Mouse (Mus musculus) left cerebral cortex, postnatal 10 days (tissue): ENCODE results near the gene Enpep. TPM values are rescaled to one million over a fixed set of nuclear protein-coding genes. Genes with fewer than 3 reads are reported as not detected.
A peak's percentile ranks its signal among the peaks of the same experiment; 100 is the strongest.

Experiments
- DNase-seq, 2 experiments: peaks; one replicate each; pipeline ENCODE4 v3.0.0; 2021 to 2022; ENCODE audit warnings: low spot score in 2 of 2, mixed read lengths in 1 of 2; ENCODE audit errors: extremely low spot score in 1 of 2
- intact Hi-C: fragments of 180-260 bp; cut with DNase I; formaldehyde crosslinking; loops from one replicate; pipeline ENCODE4 v1.15.1; 2025
- total RNA-seq, 2 experiments: library from RNA; stranded (reverse); gene quantifications; 2 replicates each; pipeline ENCODE4 v1.2.3; 2021

Gene Enpep
- total RNA-seq, 2 experiments from 2014 or later: 1.3 to 2.3 TPM

DNA sequence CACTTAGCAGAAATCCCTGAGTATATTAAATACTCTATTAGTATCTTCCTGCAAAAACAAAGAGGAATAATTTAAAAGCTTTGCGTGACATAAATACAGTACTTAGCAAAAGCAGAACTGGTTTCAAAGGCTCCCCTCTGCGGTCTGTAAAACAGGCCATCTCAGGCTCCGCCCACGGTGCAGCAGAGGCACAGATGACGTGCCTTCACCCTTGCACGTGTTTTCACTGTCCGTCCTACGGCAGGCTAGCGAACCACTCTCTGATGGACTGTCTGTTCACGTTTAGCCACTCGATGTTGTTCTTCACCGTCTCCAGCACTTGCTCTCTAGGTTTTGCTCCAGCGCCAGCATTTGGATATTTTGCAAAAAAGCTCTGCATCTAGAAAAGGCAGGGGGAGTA, 62.5 kb downstream of the Enpep start:
- intact Hi-C loops: no loop called here
- DNase-seq: peak in 1 of 2 experiments; percentile 21

DNA sequence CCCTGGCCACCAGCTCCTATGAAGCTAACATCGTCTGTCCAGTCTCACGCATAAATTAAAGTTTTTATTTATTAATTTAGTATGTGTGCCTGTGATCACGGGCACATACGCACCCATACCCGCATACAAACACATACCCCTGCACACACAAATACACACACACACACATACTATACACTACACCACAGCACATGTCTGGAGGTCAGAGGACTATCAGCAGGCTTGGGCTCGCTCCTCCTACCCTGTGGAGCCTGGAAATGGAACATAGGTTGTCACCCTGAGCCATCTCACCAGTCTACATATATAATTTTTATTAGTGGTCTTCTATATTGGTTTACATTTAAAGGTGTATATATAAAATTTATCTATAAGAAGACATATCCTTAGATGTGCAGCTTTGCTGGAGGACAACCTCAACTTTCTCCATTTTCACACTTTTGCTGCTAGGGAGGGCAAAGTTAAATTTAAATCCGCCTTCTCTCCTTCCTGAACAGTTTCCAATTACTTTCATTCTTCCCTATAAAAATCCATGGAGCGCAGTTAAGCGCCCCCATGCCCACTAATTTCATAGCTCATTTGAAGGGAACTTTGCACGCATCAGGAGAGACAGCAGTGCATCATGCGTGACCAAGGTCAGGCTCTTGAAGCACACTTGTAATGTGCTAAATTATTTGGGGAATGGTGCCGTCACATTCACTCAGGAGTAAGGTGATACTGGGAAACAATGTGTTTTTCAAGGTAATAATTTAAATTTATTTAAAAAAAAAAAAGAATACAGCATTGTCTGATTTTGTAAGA, 63.4 kb downstream of the Enpep start:
- intact Hi-C loops: no loop called here
- no peak for DNase-seq

DNA sequence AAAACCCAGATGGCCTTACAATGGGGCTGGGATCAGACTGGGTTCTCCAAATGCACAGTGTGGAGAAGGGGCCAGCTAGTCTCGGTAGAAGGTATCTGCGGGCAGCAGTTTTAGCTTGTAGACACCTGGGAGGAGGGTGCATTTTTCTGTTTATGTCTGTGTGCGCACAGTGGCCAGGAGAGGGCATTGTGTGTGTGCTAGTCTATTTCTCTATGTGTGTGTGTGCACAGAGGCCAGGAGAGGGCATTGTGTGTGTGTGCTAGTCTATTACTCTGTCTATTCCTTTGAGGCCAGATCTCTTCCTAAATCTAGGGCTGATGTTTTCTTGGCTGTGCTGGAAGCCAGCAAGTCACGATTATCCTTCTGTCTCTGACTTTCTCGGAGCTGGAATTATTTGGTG, 74.0 kb downstream of the Enpep start:
- intact Hi-C loops: no loop called here
- DNase-seq: no peak

DNA sequence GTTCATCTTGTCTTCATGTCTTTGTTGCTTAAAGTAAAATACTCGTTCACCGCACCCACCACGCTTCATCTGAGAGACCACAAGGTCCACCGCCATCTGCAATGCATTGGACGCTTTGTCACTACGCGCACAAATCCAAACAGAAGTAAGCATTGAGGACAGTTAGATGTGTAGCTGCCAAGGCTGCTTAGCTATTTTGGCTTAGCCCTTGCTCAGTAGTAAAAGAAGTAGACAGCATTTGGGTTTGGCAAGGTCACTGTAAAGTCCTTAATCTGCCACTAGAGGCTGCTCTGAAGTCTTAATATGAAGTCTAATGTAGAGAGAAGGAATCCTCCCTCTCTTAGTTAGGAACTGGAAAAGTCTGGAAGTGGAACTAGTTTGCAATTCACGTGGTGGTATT, 75.8 kb downstream of the Enpep start:
- DNase-seq: no peak
- intact Hi-C loops: no loop called here

DNA sequence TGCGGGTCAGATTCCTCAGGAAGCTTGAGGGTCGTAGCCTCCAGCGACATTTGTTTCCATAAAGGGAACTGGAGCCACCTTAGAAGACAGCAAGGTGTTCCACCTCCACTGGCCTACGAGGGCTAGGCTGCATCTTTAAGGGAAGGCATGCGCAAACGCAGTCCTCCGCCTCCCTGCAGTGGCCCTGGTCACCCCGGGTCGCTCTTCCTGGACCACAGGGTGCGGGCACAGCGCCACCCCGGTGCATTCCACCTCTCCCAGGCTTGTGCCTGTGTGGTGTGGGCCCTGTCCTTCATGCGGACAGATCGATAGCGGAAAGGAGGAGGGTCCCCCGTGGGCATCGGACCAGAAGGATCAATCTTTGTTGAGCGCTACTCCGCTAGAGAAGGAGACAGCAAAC, 76.2 kb downstream of the Enpep start:
- DNase-seq: no peak
- intact Hi-C loops: no loop called here

DNA sequence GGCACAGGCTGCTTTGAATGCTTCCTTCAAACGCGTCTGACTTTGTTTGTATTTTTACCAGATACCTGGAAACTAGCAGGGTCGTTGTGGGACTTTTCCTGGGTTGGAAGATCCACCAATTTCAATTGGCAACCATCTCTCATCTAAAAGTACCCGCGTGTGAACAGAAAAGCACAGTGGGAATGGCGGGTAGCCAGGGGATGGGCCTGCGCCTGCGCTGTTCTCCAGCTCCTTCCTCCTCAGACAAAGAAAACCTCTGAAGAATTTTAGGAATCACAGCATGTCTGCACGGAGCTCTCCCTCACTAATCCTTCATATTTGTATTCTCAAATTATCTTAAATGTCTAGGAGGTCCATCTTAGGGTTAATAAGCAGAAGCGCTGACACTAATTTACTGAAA, 78.3 kb downstream of the Enpep start:
- intact Hi-C loops: no loop called here
- DNase-seq: peak in 1 of 2 experiments; percentile 22

DNA sequence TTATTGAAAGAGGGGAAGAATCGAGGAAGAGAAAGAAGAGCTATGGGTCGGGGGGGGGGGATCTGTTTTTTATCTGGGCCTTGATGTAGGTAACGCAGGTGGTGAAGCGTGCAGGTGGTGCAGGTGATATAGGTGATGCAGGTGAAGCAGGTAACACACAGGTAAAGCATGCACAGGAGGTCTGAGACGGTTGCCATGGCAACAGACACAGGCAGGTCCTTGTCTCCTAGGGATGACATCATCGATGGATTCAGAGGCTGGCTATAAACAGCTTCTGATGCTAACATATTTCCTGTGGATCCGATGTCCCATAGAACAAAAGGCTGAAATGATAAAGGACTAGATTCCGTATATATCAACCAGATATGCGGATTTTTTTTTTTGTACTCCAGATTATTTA, 81.5 kb downstream of the Enpep start:
- intact Hi-C loops: no loop called here
- no peak for DNase-seq

DNA sequence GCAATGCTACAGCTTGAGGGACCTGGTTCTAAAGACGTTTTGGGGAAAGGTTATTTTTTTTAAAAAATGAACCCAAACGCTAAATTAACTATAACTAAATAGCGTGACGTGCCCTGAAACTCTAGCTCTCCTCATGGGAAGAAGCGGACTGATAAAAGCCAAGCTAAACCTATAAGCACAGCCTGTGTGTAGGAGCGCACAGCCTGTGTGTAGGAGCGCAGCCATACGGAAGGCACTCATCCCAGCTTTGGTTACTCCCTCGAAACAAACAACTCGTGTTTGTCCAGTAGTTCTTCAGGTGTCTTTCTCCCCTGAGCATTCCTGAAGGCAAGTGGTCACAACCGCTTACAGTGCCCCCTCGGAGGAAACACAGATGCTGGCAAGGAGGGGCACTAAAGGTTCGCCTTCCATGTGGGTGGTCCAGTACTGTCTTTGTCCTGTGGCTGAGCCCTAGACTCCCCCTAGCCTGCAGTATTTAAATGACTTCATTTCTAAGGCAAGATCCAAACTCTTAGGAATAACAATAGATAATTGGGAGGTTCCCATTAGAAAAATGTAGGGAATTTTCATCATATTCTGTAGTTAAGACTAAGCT, 93.8 kb downstream of the Enpep start:
- intact Hi-C loops: no loop called here
- no peak for DNase-seq

DNA sequence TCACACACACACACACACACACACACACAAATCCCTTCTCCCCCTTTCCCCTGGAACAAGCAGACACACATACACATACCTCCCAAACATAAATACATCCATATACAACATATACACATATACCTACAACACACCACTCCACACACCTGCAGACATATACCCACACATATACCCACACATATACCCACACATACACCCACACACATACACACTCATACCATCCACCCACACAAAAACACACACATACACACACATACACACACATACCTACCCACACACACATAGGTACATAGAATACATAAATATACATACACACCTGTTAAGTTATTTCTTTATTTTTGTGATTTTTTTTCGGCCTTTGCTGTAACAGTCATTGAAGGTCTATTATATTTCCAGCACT, 94.5 kb downstream of the Enpep start:
- no peak for DNase-seq
- intact Hi-C loops: no loop called here

DNA sequence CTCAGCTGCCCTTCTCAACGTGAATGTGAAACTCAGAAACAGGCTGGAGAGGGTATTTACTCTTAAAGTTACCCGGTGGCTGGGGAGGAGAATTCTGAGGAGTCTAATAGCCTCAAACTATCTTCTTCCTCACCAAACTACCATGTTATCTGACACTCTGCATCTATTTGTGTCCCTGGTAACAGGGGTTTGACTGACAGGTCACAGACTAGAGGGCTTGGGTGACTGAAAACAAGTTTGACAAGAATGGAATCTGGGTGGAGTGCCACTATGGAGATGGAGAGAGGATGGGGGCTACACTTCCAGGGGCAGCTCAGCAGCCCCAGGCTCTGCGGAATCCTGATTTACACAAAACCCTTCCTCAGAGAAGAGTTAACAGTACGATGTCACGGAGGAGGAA, 105.2 kb downstream of the Enpep start:
- DNase-seq: no peak
- intact Hi-C loops: no loop called here

DNA sequence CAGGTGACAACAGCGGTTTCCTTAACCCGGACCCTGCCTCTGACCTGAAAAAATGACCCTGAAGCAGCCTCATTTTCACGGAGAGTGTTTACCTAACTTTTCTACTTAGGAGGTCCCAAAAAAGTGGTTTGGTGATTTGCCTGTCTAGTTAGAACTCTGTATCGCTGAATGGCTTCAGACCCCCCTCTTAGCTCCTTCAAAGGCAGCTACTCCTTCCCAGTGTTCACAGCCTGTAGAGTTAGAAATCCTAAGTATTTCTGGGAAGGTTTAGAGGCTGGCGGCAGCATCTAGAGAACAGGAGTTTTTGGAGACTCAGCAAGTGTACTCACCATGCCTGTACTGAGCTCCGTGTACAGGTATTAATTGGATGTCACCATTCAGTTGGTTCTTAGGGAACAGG, 105.8 kb downstream of the Enpep start:
- DNase-seq: no peak
- intact Hi-C loops: no loop called here

DNA sequence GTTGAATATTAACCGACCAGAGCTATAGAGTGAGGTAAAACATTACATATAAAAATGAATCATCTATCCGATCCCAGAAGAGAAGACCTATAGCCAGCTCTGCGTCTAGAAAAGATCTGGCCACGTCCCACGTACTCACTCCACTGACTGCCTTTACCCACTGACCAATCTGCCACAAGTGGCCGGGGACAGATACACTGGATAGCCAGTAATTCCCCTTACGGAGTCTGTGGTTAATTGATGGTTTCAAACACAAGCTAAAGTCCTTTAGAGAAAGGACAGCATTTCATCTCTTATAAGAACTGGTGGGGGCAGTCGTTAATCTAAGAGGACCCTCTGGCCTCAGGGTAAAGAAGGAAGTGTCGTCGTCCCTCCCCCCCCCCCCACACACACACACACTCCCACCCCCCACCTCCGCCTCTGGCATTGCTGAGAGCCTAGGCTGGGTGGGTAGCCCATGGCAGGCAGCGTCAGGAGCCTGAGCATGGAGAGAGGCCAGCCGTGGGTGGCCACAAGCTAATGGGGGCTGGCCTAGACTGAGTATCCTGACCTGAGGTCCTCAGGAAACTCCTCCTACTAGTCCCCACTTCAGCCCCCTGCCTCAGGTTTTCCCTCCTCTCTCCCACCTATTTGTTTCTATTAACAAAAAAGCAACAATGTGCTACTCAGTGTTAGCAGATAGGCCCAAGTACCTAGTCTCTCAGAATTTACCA, 106.8 kb downstream of the Enpep start:
- DNase-seq: no peak
- intact Hi-C loops: no loop called here

DNA sequence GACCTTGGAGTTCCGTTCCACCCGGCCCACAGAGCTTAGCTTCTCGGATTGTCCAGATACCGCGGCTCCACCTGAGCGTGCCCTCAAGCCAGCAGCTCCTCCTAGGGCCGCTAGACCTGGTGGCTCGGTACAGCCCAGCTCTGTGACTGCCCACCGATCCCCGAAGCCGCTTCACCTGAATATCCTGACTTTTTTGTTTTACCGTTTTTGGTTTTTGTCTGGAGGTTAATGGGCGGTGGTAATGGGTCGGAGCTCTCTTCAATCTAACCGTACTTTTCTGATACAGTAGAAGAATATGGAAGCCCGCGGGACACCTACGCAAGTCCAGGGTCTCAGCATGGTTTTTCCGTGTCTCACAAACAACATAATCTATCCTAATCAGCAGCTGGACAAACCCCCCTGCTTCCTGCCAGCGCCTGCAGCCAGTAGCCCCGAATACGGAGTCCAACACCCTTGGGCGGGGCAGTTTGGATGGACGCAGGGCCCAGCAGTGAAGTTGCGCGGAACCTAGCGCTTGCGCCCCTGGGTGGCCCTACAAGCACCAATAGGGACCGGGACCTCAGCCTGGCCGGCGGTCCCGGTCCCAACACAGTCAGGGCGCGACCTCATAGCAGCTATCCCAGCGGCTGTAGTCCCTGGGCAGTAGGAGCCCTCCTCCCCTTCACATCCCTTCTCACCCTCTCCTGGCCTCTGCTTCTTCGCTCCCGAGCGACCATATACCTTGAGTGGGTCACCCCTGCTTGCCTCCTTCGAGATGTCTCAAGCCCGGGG, 107.5 kb downstream of the Enpep start:
- DNase-seq: no peak
- intact Hi-C loops: no loop called here

DNA sequence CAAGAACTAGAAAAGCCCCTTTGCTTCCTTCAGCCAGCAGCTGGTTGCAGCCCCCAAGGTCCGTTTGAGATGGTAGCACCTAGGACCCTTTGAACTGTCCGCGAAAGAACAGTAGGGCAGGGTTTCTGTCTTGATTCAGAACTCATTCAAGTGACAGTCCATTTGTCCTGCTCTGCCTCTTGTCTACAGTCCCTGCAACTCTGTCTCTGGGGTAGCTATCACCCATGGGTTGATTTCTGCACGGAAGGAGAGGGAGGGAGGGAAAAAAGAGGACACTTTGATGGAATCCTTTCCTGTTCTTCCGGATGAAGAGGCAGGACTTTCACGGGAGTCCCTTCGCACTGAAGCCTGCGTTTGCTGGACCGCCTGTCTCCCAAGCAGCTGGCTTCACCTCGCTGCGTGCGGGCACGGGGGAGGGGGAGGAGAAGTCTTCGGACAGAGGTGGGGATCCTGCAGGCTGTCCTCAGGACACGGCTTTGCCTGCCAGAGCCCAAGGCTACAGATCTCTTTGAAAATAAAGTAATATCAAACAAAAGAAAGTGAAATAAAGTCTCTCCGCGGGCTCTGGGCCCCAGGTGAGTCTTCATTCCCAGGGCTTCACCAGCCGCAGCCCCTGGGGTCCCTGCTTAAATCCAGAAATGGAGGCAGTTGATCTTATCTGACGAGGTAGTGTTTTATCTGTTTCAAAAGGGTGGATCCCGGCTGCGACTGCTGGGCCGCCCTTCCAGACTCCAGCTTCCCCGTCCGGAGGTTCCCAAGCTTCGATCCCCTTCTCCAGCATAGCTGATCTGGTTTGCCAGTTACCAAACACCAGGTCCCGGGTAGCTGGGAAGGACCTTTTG, 108.3 kb downstream of the Enpep start:
- intact Hi-C loops: no loop called here
- no peak for DNase-seq

DNA sequence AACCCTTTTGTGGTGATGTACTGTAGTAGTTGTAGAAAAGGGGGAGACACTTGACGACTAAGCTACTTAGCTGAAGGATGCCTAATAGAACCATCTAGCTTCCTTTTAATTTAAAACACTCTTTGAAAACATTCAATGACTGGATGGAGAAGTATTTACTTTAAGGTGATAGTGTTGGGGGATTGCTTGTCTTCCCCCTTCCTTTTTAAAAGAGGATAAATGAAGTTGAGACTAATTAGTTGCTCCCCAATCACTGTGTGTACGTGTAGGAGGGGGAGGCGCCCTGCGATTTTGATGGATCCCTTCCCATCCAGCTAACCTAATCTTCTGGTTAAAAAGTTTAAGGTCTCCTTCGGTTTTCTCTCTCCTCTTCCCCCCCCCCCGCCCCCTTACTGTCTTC, 109.1 kb downstream of the Enpep start:
- no peak for DNase-seq
- intact Hi-C loops: no loop called here

DNA sequence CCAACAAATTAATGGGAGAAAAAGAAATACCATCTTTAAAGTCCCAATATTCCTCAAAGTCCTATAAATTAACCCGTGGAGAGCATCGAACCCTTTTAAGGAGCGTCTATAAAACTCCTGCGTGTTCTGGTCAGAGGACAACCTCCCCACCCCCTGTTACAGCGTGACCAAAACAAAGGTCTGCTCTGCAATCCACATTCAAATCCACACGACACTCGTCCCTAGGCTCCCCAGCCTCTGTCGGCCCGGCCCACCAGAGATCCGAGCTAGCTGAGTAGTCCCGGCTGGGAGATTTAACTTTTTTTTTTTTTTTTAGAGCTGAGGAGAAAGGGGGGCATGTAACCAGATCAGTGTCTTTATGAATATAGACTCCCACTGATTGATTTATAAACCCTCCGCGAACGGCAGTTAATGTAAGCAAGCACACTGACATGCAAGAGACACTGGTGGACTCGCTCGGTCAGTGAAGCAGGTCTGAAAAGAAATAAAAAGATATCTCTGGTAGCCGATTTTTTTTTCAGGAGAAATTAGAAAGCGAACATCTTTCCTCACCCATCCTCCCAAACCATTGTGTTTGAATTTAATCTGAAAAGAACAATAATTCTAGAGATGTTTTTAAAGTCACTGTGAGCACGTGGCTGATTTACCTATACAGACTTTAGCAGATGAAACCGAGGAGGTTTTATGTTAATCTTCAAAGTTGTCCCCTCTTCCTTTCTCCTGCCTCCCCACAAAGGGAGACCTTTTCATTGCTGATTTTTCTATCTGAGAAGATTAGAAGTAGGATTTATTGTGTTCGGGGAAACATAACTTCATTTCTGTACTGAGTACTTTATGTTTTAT, 109.9 kb downstream of the Enpep start:
- intact Hi-C loops: no loop called here
- no peak for DNase-seq

DNA sequence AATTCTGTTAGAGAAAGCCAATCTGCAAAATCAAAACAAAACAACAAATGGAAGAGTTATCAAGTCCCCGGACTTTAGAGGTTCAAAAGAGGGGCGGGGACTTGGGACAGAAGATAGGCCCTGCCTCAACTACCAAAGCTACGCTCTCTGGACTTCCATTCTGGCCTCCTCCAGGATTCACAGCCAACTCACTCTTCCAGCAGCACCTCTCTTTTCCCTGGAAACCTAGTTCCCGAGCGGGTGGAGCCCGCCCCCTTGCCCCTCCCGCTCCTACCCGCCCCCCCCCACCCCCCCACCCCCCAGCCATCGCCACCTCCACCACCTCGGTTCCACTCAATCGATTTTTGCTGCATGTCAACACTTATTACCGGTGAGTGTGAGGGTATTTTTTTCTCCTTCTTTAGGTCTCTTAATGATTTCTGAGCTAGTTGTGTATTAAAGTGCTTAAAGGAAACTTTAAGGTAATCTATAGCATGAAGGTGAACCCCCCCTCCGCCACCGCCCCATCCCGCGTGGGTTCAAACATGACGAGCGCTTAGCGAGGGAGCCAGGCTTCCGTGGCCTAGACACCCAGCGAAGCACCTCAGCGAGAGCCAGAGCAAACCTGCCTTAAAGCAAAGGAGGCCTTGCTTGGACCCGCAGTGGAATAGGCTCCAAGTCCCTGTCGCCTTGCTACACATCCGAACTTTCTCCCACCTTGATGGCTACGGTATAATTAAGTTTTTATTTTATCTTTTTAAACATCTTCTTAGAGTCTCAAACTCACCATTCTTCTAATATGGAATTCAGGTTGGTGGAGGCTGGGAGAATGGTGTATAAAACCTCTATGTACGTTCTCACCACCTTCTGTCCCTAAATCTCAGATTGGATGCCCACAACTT, 110.9 kb downstream of the Enpep start:
- no peak for DNase-seq
- intact Hi-C loops: no loop called here
